Mouse (Mus musculus) hindbrain, embryonic 14.5 days (tissue): ENCODE measurements around the gene Etfbkmt. TPM values are rescaled to one million over a fixed set of nuclear protein-coding genes. Genes with fewer than 3 reads are reported as not detected.

Source experiments
- ATAC-seq: fragments of 200-750 bp; cut with Nextera tagmentation; 2 replicates; pipeline ENCODE4 v1.8.0; 2017; ENCODE audit warnings: moderate number of reproducible peaks, mild to moderate bottlenecking, moderate TSS enrichment, moderate library complexity; ENCODE audit not compliant: low FRiP score
- DNase-seq: peaks from one replicate; pipeline ENCODE4 v3.0.0-alpha.2; 2015; ENCODE audit warnings: low spot score
- H3K27ac ChIP-seq: fragments of 300-500 bp; sonication (generic); 2 replicates; pipeline ENCODE4 v1.5.1; 2014; ENCODE audit warnings: mild to moderate bottlenecking, moderate library complexity
- H3K27me3 ChIP-seq: fragments of 300-500 bp; sonication (generic); 2 replicates; pipeline ENCODE4 v1.6.1; 2014; ENCODE audit warnings: mild to moderate bottlenecking, low read length, mixed read lengths; ENCODE audit not compliant: control insufficient read depth, insufficient read depth
- H3K36me3 ChIP-seq: fragments of 300-500 bp; sonication (generic); replicated peaks from 2 replicates; pipeline ENCODE4 v1.6.1; 2014; ENCODE audit not compliant: control insufficient read depth, insufficient read depth
- H3K4me1 ChIP-seq: fragments of 300-500 bp; sonication (generic); replicated peaks from 2 replicates; pipeline ENCODE4 v1.6.1; 2014; ENCODE audit warnings: antibody characterized with exemption, low read length, mixed read lengths; ENCODE audit not compliant: control insufficient read depth, insufficient read depth
- H3K4me2 ChIP-seq: fragments of 300-500 bp; sonication (generic); replicated peaks from 2 replicates; pipeline ENCODE4 v1.6.1; 2014; ENCODE audit warnings: mild to moderate bottlenecking, moderate library complexity
- H3K4me3 ChIP-seq: fragments of 300-500 bp; sonication (generic); replicated peaks from 2 replicates; pipeline ENCODE4 v1.5.1; 2014; ENCODE audit warnings: mild to moderate bottlenecking, low read length
- H3K9ac ChIP-seq: fragments of 300-500 bp; sonication (generic); 2 replicates; pipeline ENCODE4 v1.6.1; 2014
- H3K9me3 ChIP-seq: fragments of 300-500 bp; sonication (generic); 2 replicates; pipeline ENCODE4 v1.6.1; 2016; ENCODE audit warnings: low read length; ENCODE audit not compliant: control insufficient read depth
- WGBS: fragments of 180-500 bp; shearing (Covaris S2); extraction: QIAGEN DNeasy Blood & Tissue Kit; methylation state at CpG from one replicate; pipeline ENCODE4 v1.1.7; 2014; 5-methylcytosine and 5-hydroxymethylcytosine counted together
- polyA plus RNA-seq: library from polyadenylated mRNA; unstranded; fragments of >200 nt; fragmentation: Nextera tagmentation; extraction: Ambion mirVana; gene quantifications from 2 replicates; pipeline ENCODE4 v1.2.1, GENCODE M21; 2014

The Etfbkmt gene
- polyA plus RNA-seq, 1 experiment from 2014 or later: 6.4 TPM

DNA sequence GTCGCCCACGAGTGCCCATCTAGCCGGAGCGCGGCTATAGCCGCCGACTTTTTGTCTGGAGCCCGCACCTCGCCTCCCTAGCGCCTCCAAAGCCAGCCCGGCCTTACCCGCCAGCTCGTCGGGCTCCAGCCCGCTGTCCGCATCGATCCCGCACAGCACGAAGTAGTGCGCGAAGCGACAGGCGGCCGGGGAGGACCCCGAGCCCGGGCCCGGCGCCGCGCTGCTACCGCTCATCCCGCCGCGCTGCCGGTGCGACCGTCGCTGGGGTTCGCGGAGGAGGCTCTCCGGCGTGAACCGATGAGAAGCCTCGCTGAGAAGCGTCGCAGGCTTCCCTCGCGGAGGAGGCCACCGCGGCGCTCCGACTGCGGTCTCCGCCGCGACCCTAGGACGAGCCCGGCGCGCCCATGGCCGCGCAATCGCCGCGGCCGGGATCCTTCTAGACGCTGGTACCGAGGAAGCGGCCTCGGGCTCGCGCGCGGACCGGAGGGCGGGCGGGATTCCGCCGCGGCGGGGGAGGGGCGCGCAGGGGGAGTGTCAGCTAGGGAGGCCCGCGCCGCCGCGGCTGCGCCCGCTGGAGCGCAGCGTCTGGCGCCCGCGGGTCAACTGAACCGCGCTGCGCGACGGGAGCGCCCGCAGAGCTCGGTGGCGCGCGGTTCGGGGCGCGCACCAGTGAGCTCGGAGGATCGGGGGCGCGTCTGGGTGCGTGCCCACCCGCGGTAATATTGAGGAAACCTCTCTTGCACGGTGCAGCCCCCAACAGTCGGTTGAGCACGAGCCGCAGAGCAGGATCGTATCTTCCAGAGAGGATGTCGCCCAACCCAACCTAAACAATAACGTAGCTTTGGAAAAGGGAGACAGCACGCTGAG lies 38.3 kb upstream of the Etfbkmt start, which contains the start of gene Dennd5b:
TSS of gene Dennd5b (minus strand) at position 605 of the 867 bp plus-strand sequence.
- DNase-seq (peak; percentile 87), ATAC-seq (peak; percentile 94)
- WGBS: under 1% methylated on average over 115 of the region's 124 CpGs

DNA sequence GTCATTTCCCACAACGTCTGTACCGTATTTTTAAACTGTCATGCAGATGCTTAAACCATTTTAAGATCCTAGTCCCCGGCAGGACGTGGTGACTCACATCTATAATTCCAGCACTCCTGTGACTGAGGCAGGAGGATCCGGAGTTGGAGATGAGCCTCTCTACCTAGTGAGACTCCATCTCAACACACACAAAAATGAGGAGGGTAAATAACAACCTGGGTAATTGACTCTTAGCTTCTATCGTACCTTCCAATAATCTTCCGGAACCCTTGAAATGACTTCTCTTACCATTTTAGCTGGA lies 37.8 kb upstream of the Etfbkmt start:
- ATAC-seq (peak; percentile 39), DNase-seq (no peak)
- peak overlapping the region; percentile 63 for H3K4me2 ChIP-seq
- H3K36me3 ChIP-seq: no peaks in the 10 kb centered on the region
- peak overlapping the region; percentile 98 for H3K9ac ChIP-seq
- WGBS: 8% methylated on average over 7 of the region's 7 CpGs
- peak overlapping the region; percentile 98 for H3K27ac ChIP-seq
- H3K4me1 ChIP-seq: peaks cover 8% of the 10 kb centered on the region
- H3K9me3 ChIP-seq: no peaks in the 10 kb centered on the region
- no peaks in the 10 kb centered on the region for H3K27me3 ChIP-seq
- peak overlapping the region; percentile 95 for H3K4me3 ChIP-seq

More for the DNA sequence above, 38.3 kb upstream of the Etfbkmt start, which contains the start of gene Dennd5b:
- peak within 1 kb of the TSS; percentile 95 for H3K4me3 ChIP-seq
- peaks cover 8% of the 10 kb centered on the region for H3K4me1 ChIP-seq
- H3K36me3 ChIP-seq: no peaks in the 10 kb centered on the region
- H3K9me3 ChIP-seq: no peaks in the 10 kb centered on the region
- H3K27ac ChIP-seq: peak within 1 kb of the TSS; percentile 98
- H3K27me3 ChIP-seq: no peaks in the 10 kb centered on the region
- H3K9ac ChIP-seq: peak within 1 kb of the TSS; percentile 98
- peak within 1 kb of the TSS; percentile 63 for H3K4me2 ChIP-seq

DNA sequence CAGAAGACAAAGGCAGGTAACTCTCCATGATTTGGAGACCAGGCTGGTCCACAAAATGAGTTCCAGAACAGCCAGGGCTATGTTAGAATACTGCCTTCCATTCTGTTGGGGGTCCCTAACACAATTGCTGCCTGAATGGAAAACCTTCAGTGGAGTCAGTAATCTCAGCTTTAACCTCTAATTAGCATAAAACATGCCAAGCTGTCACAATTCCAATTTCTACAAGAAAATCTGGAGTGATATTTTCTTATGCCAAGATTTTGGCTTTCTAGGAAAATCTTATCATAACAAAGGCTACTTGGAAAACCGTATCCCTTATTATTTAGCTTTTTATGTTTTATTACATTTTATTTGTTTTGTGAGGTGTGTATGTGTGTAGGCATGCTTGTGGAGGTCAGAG lies 36.2 kb upstream of the Etfbkmt start:
- H3K27ac ChIP-seq: no peak overlapping the region
- H3K4me2 ChIP-seq: no peak overlapping the region
- no peak overlapping the region for H3K4me3 ChIP-seq
- H3K9ac ChIP-seq: no peak overlapping the region
- no peak for DNase-seq
- H3K27me3 ChIP-seq: no peaks in the 10 kb centered on the region
- WGBS: 96% methylated on average over 1 of the region's 1 CpGs
- no peaks in the 10 kb centered on the region for H3K36me3 ChIP-seq
- peaks cover 8% of the 10 kb centered on the region for H3K4me1 ChIP-seq
- no peaks in the 10 kb centered on the region for H3K9me3 ChIP-seq
- ATAC-seq: no peak

DNA sequence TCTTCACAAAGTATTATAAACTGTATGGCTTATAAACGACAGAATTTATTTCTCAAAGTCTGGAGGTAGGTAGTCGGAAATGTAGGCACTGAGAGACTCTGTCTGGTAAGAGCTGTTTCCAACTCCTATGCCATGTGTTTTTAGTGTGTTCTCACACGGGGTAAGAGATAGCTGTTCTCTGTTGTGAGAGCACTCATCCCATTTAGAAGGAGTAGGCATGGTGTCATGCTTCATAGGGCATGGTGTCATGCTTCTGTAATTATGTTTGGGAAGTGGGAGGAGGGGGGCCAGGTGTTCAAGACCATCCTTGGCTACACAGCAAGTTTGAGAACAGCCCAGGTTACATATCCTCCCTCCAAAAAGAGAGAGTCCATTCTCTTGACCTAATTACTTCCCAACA lies 32.0 kb upstream of the Etfbkmt start:
- WGBS: 81% methylated on average over 3 of the region's 3 CpGs
- Histone ChIP-seq H3K4me3 (no peak overlapping the region), H3K9me3 (no peaks in the 10 kb centered on the region), H3K36me3 (no peaks in the 10 kb centered on the region), H3K27ac (no peak overlapping the region), H3K4me1 (no peaks in the 10 kb centered on the region), H3K27me3 (no peaks in the 10 kb centered on the region), H3K9ac (no peak overlapping the region), H3K4me2 (no peak overlapping the region)
- DNase-seq (no peak), ATAC-seq (no peak)

DNA sequence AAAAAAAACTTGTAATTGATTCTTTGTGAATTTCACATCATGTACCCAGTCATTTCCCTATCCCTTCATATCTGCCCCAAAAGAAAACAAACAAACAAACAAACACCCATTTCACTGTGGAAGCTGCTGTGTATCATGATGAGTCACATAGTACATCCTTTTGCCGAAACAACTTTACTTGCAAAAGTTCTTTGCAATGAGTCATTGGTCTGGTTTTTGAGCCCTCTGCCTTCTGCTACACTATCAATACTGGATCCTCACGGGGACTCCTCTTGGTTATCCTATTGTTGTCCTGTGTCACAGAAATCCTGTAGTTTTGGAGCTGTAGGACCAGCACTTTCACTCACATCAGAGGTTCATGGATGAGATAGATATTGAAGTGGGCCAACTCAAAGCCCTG lies 30.7 kb upstream of the Etfbkmt start:
- no peak overlapping the region for H3K4me2 ChIP-seq
- no peak overlapping the region for H3K27ac ChIP-seq
- no peaks in the 10 kb centered on the region for H3K4me1 ChIP-seq
- no peak overlapping the region for H3K4me3 ChIP-seq
- no peak overlapping the region for H3K9ac ChIP-seq
- no peaks in the 10 kb centered on the region for H3K36me3 ChIP-seq
- H3K27me3 ChIP-seq: no peaks in the 10 kb centered on the region
- no peaks in the 10 kb centered on the region for H3K9me3 ChIP-seq
- WGBS: 84% methylated on average over 2 of the region's 2 CpGs
- no peak for DNase-seq
- no peak for ATAC-seq

DNA sequence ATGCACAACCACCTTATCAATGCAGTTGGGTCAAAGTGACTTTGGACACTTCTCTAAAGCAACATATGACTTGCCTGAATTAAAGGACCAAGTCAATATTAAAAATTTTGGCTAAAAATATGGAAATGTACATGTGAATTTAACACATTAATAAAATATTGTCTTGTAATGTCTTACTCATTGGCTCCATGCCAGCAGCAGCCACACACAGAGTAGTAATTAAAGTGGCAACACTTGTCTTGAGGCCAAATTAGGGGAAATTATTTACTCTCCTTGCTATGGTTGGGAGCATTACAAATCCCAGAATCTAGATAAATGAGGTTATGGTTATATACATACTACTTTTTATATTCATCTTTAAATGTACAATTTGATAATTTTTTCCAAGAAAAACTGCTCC lies 22.7 kb upstream of the Etfbkmt start:
- H3K36me3 ChIP-seq: no peaks in the 10 kb centered on the region
- DNase-seq: no peak
- no peak overlapping the region for H3K9ac ChIP-seq
- no peak overlapping the region for H3K4me2 ChIP-seq
- H3K4me1 ChIP-seq: no peaks in the 10 kb centered on the region
- no peak for ATAC-seq
- no peaks in the 10 kb centered on the region for H3K27me3 ChIP-seq
- no peaks in the 10 kb centered on the region for H3K9me3 ChIP-seq
- H3K4me3 ChIP-seq: no peak overlapping the region
- H3K27ac ChIP-seq: no peak overlapping the region

DNA sequence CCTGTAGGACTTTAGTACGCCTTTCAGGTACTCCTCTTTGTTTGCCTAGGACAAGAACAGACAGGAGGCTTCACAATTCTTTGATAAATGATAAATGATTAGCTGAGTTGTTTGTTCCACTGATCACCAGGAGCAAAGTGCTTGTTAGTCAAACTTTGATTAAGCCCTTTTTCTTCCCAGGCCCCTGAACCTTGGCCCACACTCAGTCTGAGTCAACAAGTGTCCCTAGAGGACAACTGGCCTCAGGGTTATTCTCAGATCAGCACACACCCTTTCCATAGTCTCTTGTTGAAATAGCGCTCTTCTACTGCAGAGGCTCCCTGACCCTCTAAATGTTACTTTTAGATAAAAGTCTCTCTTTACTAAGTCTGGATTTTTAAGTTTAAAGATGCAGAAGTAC lies 20.7 kb upstream of the Etfbkmt start:
- Histone ChIP-seq H3K4me1 (no peaks in the 10 kb centered on the region), H3K27ac (no peak overlapping the region), H3K27me3 (no peaks in the 10 kb centered on the region), H3K4me2 (no peak overlapping the region), H3K9me3 (no peaks in the 10 kb centered on the region), H3K9ac (no peak overlapping the region), H3K36me3 (no peaks in the 10 kb centered on the region), H3K4me3 (no peak overlapping the region)
- 67% methylated on average over 2 of the region's 2 CpGs for WGBS
- DNase-seq (no peak), ATAC-seq (no peak)

DNA sequence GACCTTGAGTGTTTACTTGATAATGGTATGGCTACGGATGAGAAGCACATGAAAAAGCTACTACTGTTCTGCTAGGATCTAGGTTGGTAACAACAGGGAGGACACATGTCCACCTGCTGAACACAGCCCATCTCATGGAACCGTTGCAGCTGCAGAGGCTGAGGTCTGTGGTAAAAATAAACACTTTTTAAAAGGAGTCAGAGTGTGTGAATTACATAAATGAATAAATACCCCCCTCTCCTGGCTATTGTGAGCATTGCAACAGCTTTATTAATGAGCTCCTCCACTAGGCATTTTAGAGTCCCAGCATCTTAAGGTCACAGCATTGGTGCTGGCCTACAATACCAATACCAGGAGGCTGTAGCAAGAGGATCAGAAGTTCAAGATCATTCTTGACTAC lies 19.8 kb upstream of the Etfbkmt start:
- no peak overlapping the region for H3K9ac ChIP-seq
- H3K27me3 ChIP-seq: no peaks in the 10 kb centered on the region
- no peak overlapping the region for H3K4me3 ChIP-seq
- H3K4me1 ChIP-seq: no peaks in the 10 kb centered on the region
- no peak overlapping the region for H3K27ac ChIP-seq
- H3K9me3 ChIP-seq: no peaks in the 10 kb centered on the region
- DNase-seq (peak; percentile 89), ATAC-seq (peak; percentile 69; the same call in 1 of the 2 replicates)
- H3K36me3 ChIP-seq: no peaks in the 10 kb centered on the region
- no peak overlapping the region for H3K4me2 ChIP-seq
- WGBS: 39% methylated on average over 2 of the region's 2 CpGs

DNA sequence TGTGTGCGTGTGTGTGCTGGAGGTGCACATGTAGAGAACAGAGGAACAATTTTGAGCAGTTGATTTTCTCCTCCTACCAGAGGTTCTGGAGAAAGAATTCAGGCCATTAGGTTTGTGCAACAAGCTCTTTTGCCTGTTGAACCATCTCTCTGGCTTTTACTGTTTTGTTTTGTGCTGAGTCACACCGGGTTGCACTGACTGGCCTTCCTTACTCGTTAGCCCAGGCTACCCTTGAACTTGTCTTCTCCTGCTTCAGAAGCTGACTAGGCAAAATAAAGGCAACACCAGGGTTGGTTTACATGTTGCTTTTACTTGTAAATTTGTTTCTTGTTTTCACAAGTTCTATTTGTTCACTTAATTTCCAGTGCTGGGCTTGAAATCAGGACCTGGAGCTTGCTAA lies 16.6 kb upstream of the Etfbkmt start:
- Histone ChIP-seq H3K9ac (no peak overlapping the region), H3K4me2 (no peak overlapping the region), H3K9me3 (no peaks in the 10 kb centered on the region), H3K27ac (no peak overlapping the region), H3K27me3 (no peaks in the 10 kb centered on the region), H3K4me3 (no peak overlapping the region), H3K4me1 (no peaks in the 10 kb centered on the region), H3K36me3 (no peaks in the 10 kb centered on the region)
- WGBS: 78% methylated on average over 3 of the region's 3 CpGs
- ATAC-seq: no peak
- DNase-seq: no peak
